Mouse (Mus musculus): ENCODE measurements at regions not wholly inside any gene's neighbourhood (a gene's known extent, or its start where the extent isn't known, plus 50 kb on each side); places are given as distances from the start of the nearest gene placed in this dataset.

- no peaks in the 10 kb centered on the region for H3K4me1 ChIP-seq (ENCODE audit: control insufficient read depth in 1 of 2, insufficient read depth in 2 of 2, low read length in 2 of 2)
- H3K79me2 ChIP-seq (ENCODE audit: control insufficient read depth, insufficient read depth, low read length, poor library complexity), result no peaks in the 10 kb centered on the region
Observed at GRCm38 (mm10) chr6:41108897-41109296, 73.6 kb upstream of the 2210010C04Rik start.

GRCm38 (mm10) chr6:41103689-41104400 lies 68.5 kb upstream of the 2210010C04Rik start:
- Histone ChIP-seq H3K79me2 (ENCODE audit: control insufficient read depth, insufficient read depth, low read length, poor library complexity) (no peaks in the 10 kb centered on the region), H3K27ac (ENCODE audit: control insufficient read depth, low read depth, low read length) (no peak overlapping the region), H3K4me1 (ENCODE audit: control insufficient read depth in 1 of 2, insufficient read depth in 2 of 2, low read length in 2 of 2) (no peaks in the 10 kb centered on the region), H3K9me3 (replicated peaks; ENCODE audit: insufficient read depth, low read length) (no peaks in the 10 kb centered on the region), H3K27me3 (ENCODE audit: control insufficient read depth in 1 of 2, insufficient read depth in 2 of 2, low read length in 2 of 2) (no peaks in the 10 kb centered on the region), H3K4me3 (ENCODE audit: control insufficient read depth in 1 of 2, insufficient read depth in 1 of 2, low read depth in 2 of 2, low read length in 2 of 2) (no peak overlapping the region), H3K9ac (ENCODE audit: control insufficient read depth, low read depth, low read length, poor library complexity, severe bottlenecking) (no peak overlapping the region), H3K36me3 (ENCODE audit: control insufficient read depth in 1 of 2, insufficient read depth in 2 of 2, low read length in 2 of 2) (no peaks in the 10 kb centered on the region; a peak in 1 of 4 replicates)
- peak; percentile 9 for DNase-seq (ENCODE audit: low read depth, low spot score)
- TF ChIP-seq JUND (IDR thresholded peaks at IDR 0.05; ENCODE audit: low read depth, low read length) (no peak), SMC3 (IDR thresholded peaks at IDR 0.05; ENCODE audit: low read depth, low read length) (no peak)

More at GRCm38 (mm10) chr6:41108897-41109296, 73.6 kb upstream of the 2210010C04Rik start:
- DNase-seq (ENCODE audit: low read depth, low spot score), result no peak
- H3K9ac ChIP-seq (ENCODE audit: control insufficient read depth, low read depth, low read length, poor library complexity, severe bottlenecking), result no peak overlapping the region
- no peak for TF ChIP-seq GATA1 (IDR thresholded peaks at IDR 0.05; ENCODE audit: low read depth, low read length)
- TF ChIP-seq MAFK (IDR thresholded peaks at IDR 0.05; ENCODE audit: borderline replicate concordance, low read depth, low read length), result no peak
- no peak for TF ChIP-seq KAT2A (conservative IDR thresholded peaks at IDR 0.05; ENCODE audit: low read depth, low read length)
- TF ChIP-seq USF2 (IDR thresholded peaks at IDR 0.05; ENCODE audit: borderline replicate concordance in 1 of 2, insufficient read depth in 1 of 2, low read depth in 1 of 2, low read length in 2 of 2), result no peak
- no peak overlapping the region for H3K4me3 ChIP-seq (ENCODE audit: control insufficient read depth in 1 of 2, insufficient read depth in 1 of 2, low read depth in 2 of 2, low read length in 2 of 2)
- H3K27me3 ChIP-seq (ENCODE audit: control insufficient read depth in 1 of 2, insufficient read depth in 2 of 2, low read length in 2 of 2), result no peaks in the 10 kb centered on the region
- H3K9me3 ChIP-seq (replicated peaks; ENCODE audit: insufficient read depth, low read length), result no peaks in the 10 kb centered on the region
- H3K36me3 ChIP-seq (ENCODE audit: control insufficient read depth in 1 of 2, insufficient read depth in 2 of 2, low read length in 2 of 2), result no peaks in the 10 kb centered on the region; a peak in 1 of 4 replicates
- H3K27ac ChIP-seq (ENCODE audit: control insufficient read depth, low read depth, low read length), result no peak overlapping the region

- no peak for DNase-seq (ENCODE audit: low read depth, low spot score)
- Histone ChIP-seq H3K4me3 (ENCODE audit: control insufficient read depth in 1 of 2, insufficient read depth in 1 of 2, low read depth in 2 of 2, low read length in 2 of 2) (no peak overlapping the region), H3K79me2 (ENCODE audit: control insufficient read depth, insufficient read depth, low read length, poor library complexity) (no peaks in the 10 kb centered on the region), H3K9me3 (replicated peaks; ENCODE audit: insufficient read depth, low read length) (no peaks in the 10 kb centered on the region), H3K27me3 (ENCODE audit: control insufficient read depth in 1 of 2, insufficient read depth in 2 of 2, low read length in 2 of 2) (no peaks in the 10 kb centered on the region), H3K9ac (ENCODE audit: control insufficient read depth, low read depth, low read length, poor library complexity, severe bottlenecking) (no peak overlapping the region), H3K27ac (ENCODE audit: control insufficient read depth, low read depth, low read length) (no peak overlapping the region), H3K4me1 (ENCODE audit: control insufficient read depth in 1 of 2, insufficient read depth in 2 of 2, low read length in 2 of 2) (no peaks in the 10 kb centered on the region), H3K36me3 (ENCODE audit: control insufficient read depth in 1 of 2, insufficient read depth in 2 of 2, low read length in 2 of 2) (no peaks in the 10 kb centered on the region; a peak in 1 of 4 replicates)
- no peak for TF ChIP-seq ZC3H11A (IDR thresholded peaks at IDR 0.05; ENCODE audit: low read depth, low read length)
Observed at GRCm38 (mm10) chr6:41101997-41102396, 66.7 kb upstream of the 2210010C04Rik start.

GRCm38 (mm10) chr6:41100258-41100657 lies 64.9 kb upstream of the 2210010C04Rik start:
- Histone ChIP-seq H3K27me3 (ENCODE audit: control insufficient read depth in 1 of 2, insufficient read depth in 2 of 2, low read length in 2 of 2) (no peaks in the 10 kb centered on the region), H3K79me2 (ENCODE audit: control insufficient read depth, insufficient read depth, low read length, poor library complexity) (no peaks in the 10 kb centered on the region), H3K27ac (ENCODE audit: control insufficient read depth, low read depth, low read length) (no peak overlapping the region), H3K4me1 (ENCODE audit: control insufficient read depth in 1 of 2, insufficient read depth in 2 of 2, low read length in 2 of 2) (no peaks in the 10 kb centered on the region), H3K36me3 (ENCODE audit: control insufficient read depth in 1 of 2, insufficient read depth in 2 of 2, low read length in 2 of 2) (no peaks in the 10 kb centered on the region; a peak in 1 of 4 replicates), H3K9ac (ENCODE audit: control insufficient read depth, low read depth, low read length, poor library complexity, severe bottlenecking) (no peak overlapping the region), H3K4me3 (ENCODE audit: control insufficient read depth in 1 of 2, insufficient read depth in 1 of 2, low read depth in 2 of 2, low read length in 2 of 2) (no peak overlapping the region), H3K9me3 (replicated peaks; ENCODE audit: insufficient read depth, low read length) (no peaks in the 10 kb centered on the region)
- TF ChIP-seq MAZ (IDR thresholded peaks at IDR 0.05; ENCODE audit: low read depth, low read length) (no peak), ZMIZ1 (IDR thresholded peaks at IDR 0.05; ENCODE audit: low read depth, low read length) (no peak), MYC (IDR thresholded peaks at IDR 0.05; ENCODE audit: low read depth, low read length) (no peak), KAT2A (conservative IDR thresholded peaks at IDR 0.05; ENCODE audit: low read depth, low read length) (no peak), ETS1 (IDR thresholded peaks at IDR 0.05; ENCODE audit: low read depth, low read length) (no peak)
- DNase-seq (ENCODE audit: low read depth, low spot score), result no peak
